18 mouse cellular contexts compared by ENCODE assay signal in the genomic region with DNA sequence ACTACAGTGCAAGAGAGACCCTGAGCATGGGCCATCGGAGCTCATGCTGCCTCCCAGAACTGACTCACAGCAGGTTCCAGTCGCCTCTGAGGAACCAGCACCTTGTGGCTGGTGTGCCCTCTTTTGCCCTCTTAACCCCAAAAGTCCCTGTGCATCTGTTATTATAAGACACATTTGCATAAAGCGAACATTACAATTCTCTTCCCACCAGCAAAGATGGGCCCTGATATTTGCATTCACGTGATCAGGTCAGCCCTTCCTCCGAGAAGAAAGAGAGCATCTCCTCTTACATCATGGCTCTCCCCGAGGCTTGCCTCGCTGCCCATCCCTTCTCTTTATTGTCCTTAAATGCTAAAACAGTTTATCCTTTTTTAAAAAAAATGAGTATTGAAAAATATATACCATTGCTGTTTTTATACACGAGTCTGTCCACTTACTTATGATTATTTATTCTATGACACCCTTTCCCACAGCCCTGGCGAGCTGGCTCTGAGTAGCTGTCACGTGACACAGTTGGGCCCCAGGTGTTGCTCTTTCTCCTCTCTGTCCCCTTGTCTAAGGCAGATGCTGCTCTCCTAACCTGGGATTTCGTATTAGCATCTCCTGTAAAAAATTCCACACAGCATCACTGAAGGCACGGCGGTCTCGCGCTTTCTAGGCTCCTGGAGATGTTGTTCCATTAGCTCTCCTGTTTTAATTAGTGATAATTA. TPM values are rescaled to one million over a fixed set of nuclear protein-coding genes. Genes with fewer than 3 reads are reported as not detected.
DNase-seq lines count a peak whose midpoint lies in the region; ATAC-seq lines count a peak whose summit lies in the region.
"Had no signal": no experiment of that assay in that cellular context is flagged by ENCODE, and none has a peak within 500 bp of the region (broad histone marks: within the 10 kb centered on the region; RNA-seq: fewer than 3 reads in every experiment).

No protein-coding gene starts in this region.

- H3K9me3 ChIP-seq in heart, embryonic 16.5 days (replicated peaks; ENCODE audit: control insufficient read depth, low read length): no peaks in the 10 kb centered on the region
- H3K9me3 ChIP-seq in forebrain, embryonic 14.5 days (replicated peaks; ENCODE audit: control insufficient read depth, low read length): no peaks in the 10 kb centered on the region
- H3K9me3 ChIP-seq in hindbrain, embryonic 13.5 days: no peaks in the 10 kb centered on the region
- no peaks in the 10 kb centered on the region for H3K9me3 ChIP-seq in midbrain, embryonic 16.5 days (replicated peaks; ENCODE audit: control insufficient read depth, low read length, poor library complexity, severe bottlenecking)
- H3K9me3 ChIP-seq: G1E; heart, embryonic 10.5 days; limb, embryonic 13.5 days; liver, embryonic 15.5 days; stomach, embryonic 15.5 days had no signal

- no peaks in the 10 kb centered on the region for H3K36me3 ChIP-seq in heart, embryonic 16.5 days (ENCODE audit: control insufficient read depth, insufficient read depth)
- no peaks in the 10 kb centered on the region for H3K36me3 ChIP-seq in forebrain, embryonic 14.5 days (ENCODE audit: control insufficient read depth, insufficient read depth, low read length)
- no peaks in the 10 kb centered on the region for H3K36me3 ChIP-seq in hindbrain, embryonic 13.5 days
- H3K36me3 ChIP-seq in midbrain, embryonic 16.5 days (ENCODE audit: control insufficient read depth, insufficient read depth, low read length): no peaks in the 10 kb centered on the region
- H3K36me3 ChIP-seq: G1E; heart, embryonic 10.5 days; limb, embryonic 13.5 days; liver, embryonic 15.5 days; stomach, embryonic 15.5 days had no signal

- H3K27me3 ChIP-seq in heart, embryonic 16.5 days (ENCODE audit: control insufficient read depth, insufficient read depth, low read length): no peaks in the 10 kb centered on the region
- no peaks in the 10 kb centered on the region for H3K27me3 ChIP-seq in forebrain, embryonic 14.5 days (replicated peaks; ENCODE audit: control insufficient read depth, insufficient read depth, low read length)
- no peaks in the 10 kb centered on the region for H3K27me3 ChIP-seq in hindbrain, embryonic 13.5 days
- no peaks in the 10 kb centered on the region for H3K27me3 ChIP-seq in midbrain, embryonic 16.5 days (ENCODE audit: control insufficient read depth, insufficient read depth, low read depth, low read length)
- H3K27me3 ChIP-seq: limb, embryonic 13.5 days; liver, embryonic 15.5 days; stomach, embryonic 15.5 days had no signal

- H3K9ac ChIP-seq in heart, embryonic 16.5 days (ENCODE audit: low read length): no peak overlapping the region
- no peak overlapping the region for H3K9ac ChIP-seq in forebrain, embryonic 14.5 days (ENCODE audit: low read length)
- no peak overlapping the region for H3K9ac ChIP-seq in hindbrain, embryonic 13.5 days
- no peak overlapping the region for H3K9ac ChIP-seq in midbrain, embryonic 16.5 days (ENCODE audit: low read depth, low read length)
- H3K9ac ChIP-seq: limb, embryonic 13.5 days; liver, embryonic 15.5 days; stomach, embryonic 15.5 days had no signal

- DNase-seq in heart, postnatal 14 days: no peak
- DNase-seq in forebrain, embryonic 14.5 days (ENCODE audit: low spot score): no peak
- no peak for DNase-seq in thymus, postnatal 10 days (ENCODE audit: low spot score in 2 of 2)
- DNase-seq in ovary, adult 18-20 months (ENCODE audit: low spot score): no peak
- DNase-seq: cerebellum, adult 9-11 months; gastrocnemius, postnatal 36 days; kidney, adult 8-10 months; kidney, postnatal 36 days had no signal

- WGBS in heart, embryonic 16.5 days: 64% methylated on average over 15 of the region's 15 CpGs
- 80% methylated on average over 15 of the region's 15 CpGs for WGBS in forebrain, embryonic 14.5 days
- 52% methylated on average over 15 of the region's 15 CpGs for WGBS in hindbrain, embryonic 13.5 days
- WGBS in midbrain, embryonic 16.5 days: 55% methylated on average over 15 of the region's 15 CpGs

- H3K27ac ChIP-seq in heart, embryonic 16.5 days (ENCODE audit: low read length): 0 out of 2 replicates have a peak overlapping the region, but pooled peaks have one; percentile 25
- H3K27ac ChIP-seq in forebrain, embryonic 14.5 days (ENCODE audit: low read depth, low read length): 0 out of 2 replicates have a peak overlapping the region, but pooled peaks have one; percentile 14
- peak overlapping the region; percentile 49; the same call in 1 of the 2 replicates for H3K27ac ChIP-seq in hindbrain, embryonic 13.5 days
- peak overlapping the region; percentile 43; the same call in 1 of the 2 replicates for H3K27ac ChIP-seq in midbrain, embryonic 16.5 days (ENCODE audit: low read length)
- H3K27ac ChIP-seq: heart, embryonic 10.5 days; limb, embryonic 13.5 days; liver, embryonic 15.5 days; stomach, embryonic 15.5 days had no signal

- H3K4me3 ChIP-seq in heart, embryonic 16.5 days (ENCODE audit: low read length): no peak overlapping the region
- no peak overlapping the region for H3K4me3 ChIP-seq in forebrain, embryonic 14.5 days (ENCODE audit: low read depth, low read length)
- H3K4me3 ChIP-seq in hindbrain, embryonic 13.5 days: no peak overlapping the region
- no peak overlapping the region for H3K4me3 ChIP-seq in midbrain, embryonic 16.5 days (ENCODE audit: low read depth, low read length)
- H3K4me3 ChIP-seq: heart, embryonic 10.5 days; limb, embryonic 13.5 days; liver, embryonic 15.5 days; myocyte; stomach, embryonic 15.5 days had no signal

- ATAC-seq in heart, embryonic 16.5 days (replicated peaks; ENCODE audit: extremely low read depth, insufficient read depth, low FRiP score): no peak
- ATAC-seq in forebrain, embryonic 14.5 days: no peak
- no peak for ATAC-seq in hindbrain, embryonic 13.5 days (ENCODE audit: low FRiP score)
- ATAC-seq in midbrain, embryonic 16.5 days: no peak
- ATAC-seq: lung, postnatal 0 days had no signal

- H3K4me2 ChIP-seq in heart, embryonic 16.5 days (ENCODE audit: low read depth, low read length): no peak overlapping the region
- no peak overlapping the region for H3K4me2 ChIP-seq in forebrain, embryonic 14.5 days (ENCODE audit: low read length)
- H3K4me2 ChIP-seq in hindbrain, embryonic 13.5 days: no peak overlapping the region
- no peak overlapping the region for H3K4me2 ChIP-seq in midbrain, embryonic 16.5 days (ENCODE audit: low read length)
- H3K4me2 ChIP-seq: limb, embryonic 13.5 days; liver, embryonic 15.5 days; stomach, embryonic 15.5 days had no signal

- intact Hi-C loops in heart, postnatal 14 days (cut with DNase I): no loop called here

- peaks cover 10% of the 10 kb centered on the region for H3K4me1 ChIP-seq in heart, embryonic 16.5 days (ENCODE audit: control insufficient read depth, insufficient read depth, low read length)
- 0 out of 2 replicates have a peak, but pooled peaks cover 3% of the 10 kb centered on the region for H3K4me1 ChIP-seq in forebrain, embryonic 14.5 days (ENCODE audit: control insufficient read depth, insufficient read depth, low read length)
- peaks cover 20% of the 10 kb centered on the region for H3K4me1 ChIP-seq in hindbrain, embryonic 13.5 days (replicated peaks)
- H3K4me1 ChIP-seq in midbrain, embryonic 16.5 days (ENCODE audit: control insufficient read depth, insufficient read depth, low read length): peaks cover 12% of the 10 kb centered on the region
- H3K4me1 ChIP-seq: liver, embryonic 15.5 days; stomach, embryonic 15.5 days had no signal

RNA-seq across cellular contexts. Expression of a gene that starts 56.4 kb away (rescaled TPM):
- polyA plus RNA-seq in heart, embryonic 16.5 days (2015; fragmentation: Nextera tagmentation; extraction: Ambion mirVana): 2.3 and 3.0 TPM in 2 replicates
- total RNA-seq in heart, postnatal 14 days (2021): 1 to 10 TPM; 5.8 to 6.1 TPM
- 2.8 and 3.2 TPM in 2 replicates for polyA plus RNA-seq in forebrain, embryonic 14.5 days (2014; fragmentation: Nextera tagmentation; extraction: Ambion mirVana)
- 3.0 and 3.8 TPM in 2 replicates for polyA plus RNA-seq in hindbrain, embryonic 13.5 days (2015; fragmentation: Nextera tagmentation; extraction: Ambion mirVana)
- polyA plus RNA-seq in midbrain, embryonic 16.5 days (2015; fragmentation: Nextera tagmentation; extraction: Ambion mirVana): 3.1 TPM in 2 replicates
